Mouse (Mus musculus) urinary bladder, adult 18-20 months (tissue): ENCODE measurements around the gene Myb.

ENCODE experiments used
- DNase-seq, 2 experiments: peaks; one replicate each; pipeline ENCODE4 v3.0.0; 2022; ENCODE audit warnings: low spot score in 2 of 2, mixed read lengths in 2 of 2

The Myb gene

GRCm38 (mm10) chr10:21128086-21128611, 32.6 kb downstream of the Myb start:
- DNase-seq = no peak

- DNase-seq = no peak
Measured at GRCm38 (mm10) chr10:21118341-21118740, 42.4 kb downstream of the Myb start.

GRCm38 (mm10) chr10:21114459-21114858, 46.3 kb downstream of the Myb start:
- DNase-seq = no peak

- no peak for DNase-seq
Measured at GRCm38 (mm10) chr10:21112689-21113088, 48.1 kb downstream of the Myb start.

- no peak for DNase-seq
Measured at GRCm38 (mm10) chr10:21109337-21110056, 51.3 kb downstream of the Myb start.

- DNase-seq = no peak
Measured at GRCm38 (mm10) chr10:21108796-21109195, 52.0 kb downstream of the Myb start.

- DNase-seq = no peak
Measured at GRCm38 (mm10) chr10:21108182-21108581, 52.6 kb downstream of the Myb start.

- DNase-seq = no peak
Measured at GRCm38 (mm10) chr10:21105206-21105605, 55.6 kb downstream of the Myb start.

GRCm38 (mm10) chr10:21102689-21103088, 58.1 kb downstream of the Myb start:
- DNase-seq = no peak

GRCm38 (mm10) chr10:21101948-21102347, 58.8 kb downstream of the Myb start:
- DNase-seq = no peak

- DNase-seq = no peak
Measured at GRCm38 (mm10) chr10:21100646-21101249, 60.0 kb downstream of the Myb start.

- no peak for DNase-seq
Measured at GRCm38 (mm10) chr10:21099515-21099914, 61.3 kb downstream of the Myb start.

- no peak for DNase-seq
Measured at GRCm38 (mm10) chr10:21095541-21095940, 65.2 kb downstream of the Myb start.

- no peak for DNase-seq
Measured at GRCm38 (mm10) chr10:21094896-21095295, 65.9 kb downstream of the Myb start.

GRCm38 (mm10) chr10:21093301-21093700, 67.5 kb downstream of the Myb start:
- DNase-seq = no peak

GRCm38 (mm10) chr10:21092501-21093270, 68.1 kb downstream of the Myb start:
- DNase-seq = no peak

- no peak for DNase-seq
Measured at GRCm38 (mm10) chr10:21090922-21091700, 69.7 kb downstream of the Myb start.

- DNase-seq = no peak
Measured at GRCm38 (mm10) chr10:21089541-21089940, 71.2 kb downstream of the Myb start.

- no peak for DNase-seq
Measured at GRCm38 (mm10) chr10:21087614-21088232, 73.1 kb downstream of the Myb start.

- DNase-seq = no peak
Measured at GRCm38 (mm10) chr10:21085044-21085443, 75.7 kb downstream of the Myb start.

GRCm38 (mm10) chr10:21083391-21083918, 77.3 kb downstream of the Myb start:
- no peak for DNase-seq
